Mouse (Mus musculus): Measurements from ENCODE around the gene Dennd4c. TPM values are rescaled to one million over a fixed set of nuclear protein-coding genes. Genes with fewer than 3 reads are reported as not detected.

Dennd4c gene
- polyA plus RNA-seq, 1 experiment = 2.8 TPM

GRCm38 (mm10) chr4:86874146-86874847 lies 125.9 kb downstream of the Dennd4c start, which contains the start of gene Acer2:
Gene Acer2, plus strand, starts transcription at chr4:86874396.
- H3K36me3 ChIP-seq (ENCODE audit: control insufficient read depth, insufficient read depth) = no peaks in the 10 kb centered on the region
- TF ChIP-seq CEBPB (IDR thresholded peaks at IDR 0.05; ENCODE audit: low read depth) = no peak
- TF ChIP-seq MYOG (IDR thresholded peaks at IDR 0.05; ENCODE audit: control insufficient read depth, extremely low read depth, insufficient read length) = no peak
- TF ChIP-seq MYOD1 (IDR thresholded peaks at IDR 0.05; ENCODE audit: control insufficient read depth, insufficient read length, low read depth) = no peak
- TF ChIP-seq MAX (IDR thresholded peaks at IDR 0.05) = no peak
- TF ChIP-seq FOSL1 (IDR thresholded peaks at IDR 0.05; ENCODE audit: insufficient read depth, low read length, poor library complexity, severe bottlenecking) = no peak
- no peak for TF ChIP-seq USF1 (IDR thresholded peaks at IDR 0.05; ENCODE audit: low read depth)
- TF ChIP-seq CTCF (IDR thresholded peaks at IDR 0.05; ENCODE audit: control insufficient read depth, insufficient read depth, insufficient read length) = peak; percentile 18
- H3K4me3 ChIP-seq (ENCODE audit: insufficient read depth, poor library complexity, severe bottlenecking) = peak within 1 kb of the TSS; percentile 6
- H3K27me3 ChIP-seq (ENCODE audit: control insufficient read depth, insufficient read depth, insufficient read length) = peaks cover 4% of the 10 kb centered on the region
- no peaks in the 10 kb centered on the region for H3K79me3 ChIP-seq (ENCODE audit: low read depth)
- peak within 1 kb of the TSS; percentile 6 for H3ac ChIP-seq (ENCODE audit: control insufficient read depth, insufficient read length, low read depth)
- H3K79me2 ChIP-seq (ENCODE audit: control insufficient read depth, insufficient read depth) = no peaks in the 10 kb centered on the region

GRCm38 (mm10) chr4:86879477-86879876 lies 131.1 kb downstream of the Dennd4c start:
- no peaks in the 10 kb centered on the region for H3K36me3 ChIP-seq (ENCODE audit: control insufficient read depth, insufficient read depth)
- H3K79me3 ChIP-seq (ENCODE audit: low read depth) = no peaks in the 10 kb centered on the region
- peaks cover 4% of the 10 kb centered on the region for H3K27me3 ChIP-seq (ENCODE audit: control insufficient read depth, insufficient read depth, insufficient read length)
- H3K79me2 ChIP-seq (ENCODE audit: control insufficient read depth, insufficient read depth) = no peaks in the 10 kb centered on the region
- no peak for TF ChIP-seq CEBPB (IDR thresholded peaks at IDR 0.05; ENCODE audit: low read depth)
- TF ChIP-seq MAX (IDR thresholded peaks at IDR 0.05) = no peak
- TF ChIP-seq FOSL1 (IDR thresholded peaks at IDR 0.05; ENCODE audit: insufficient read depth, low read length, poor library complexity, severe bottlenecking) = no peak
- TF ChIP-seq CTCF (IDR thresholded peaks at IDR 0.05; ENCODE audit: control insufficient read depth, insufficient read depth, insufficient read length) = no peak
- no peak for TF ChIP-seq MYOD1 (IDR thresholded peaks at IDR 0.05; ENCODE audit: control insufficient read depth, insufficient read length, low read depth)
- TF ChIP-seq MYOG (IDR thresholded peaks at IDR 0.05; ENCODE audit: control insufficient read depth, extremely low read depth, insufficient read length) = no peak
- no peak for TF ChIP-seq USF1 (IDR thresholded peaks at IDR 0.05; ENCODE audit: low read depth)
- no peak overlapping the region for H3ac ChIP-seq (ENCODE audit: control insufficient read depth, insufficient read length, low read depth)
- H3K4me3 ChIP-seq (ENCODE audit: insufficient read depth, poor library complexity, severe bottlenecking) = no peak overlapping the region

GRCm38 (mm10) chr4:86881178-86881577 lies 132.8 kb downstream of the Dennd4c start:
- Histone ChIP-seq H3K36me3 (ENCODE audit: control insufficient read depth, insufficient read depth) (no peaks in the 10 kb centered on the region), H3K27me3 (ENCODE audit: control insufficient read depth, insufficient read depth, insufficient read length) (peaks cover 2% of the 10 kb centered on the region), H3K79me2 (ENCODE audit: control insufficient read depth, insufficient read depth) (no peaks in the 10 kb centered on the region), H3K79me3 (ENCODE audit: low read depth) (no peaks in the 10 kb centered on the region), H3ac (ENCODE audit: control insufficient read depth, insufficient read length, low read depth) (no peak overlapping the region), H3K4me3 (ENCODE audit: insufficient read depth, poor library complexity, severe bottlenecking) (no peak overlapping the region)
- no peak for TF ChIP-seq MYOD1 (IDR thresholded peaks at IDR 0.05; ENCODE audit: control insufficient read depth, insufficient read length, low read depth)
- TF ChIP-seq USF1 (IDR thresholded peaks at IDR 0.05; ENCODE audit: low read depth) = no peak
- TF ChIP-seq CTCF (IDR thresholded peaks at IDR 0.05; ENCODE audit: control insufficient read depth, insufficient read depth, insufficient read length) = no peak
- TF ChIP-seq MYOG (IDR thresholded peaks at IDR 0.05; ENCODE audit: control insufficient read depth, extremely low read depth, insufficient read length) = no peak
- TF ChIP-seq CEBPB (IDR thresholded peaks at IDR 0.05; ENCODE audit: low read depth) = no peak
- no peak for TF ChIP-seq MAX (IDR thresholded peaks at IDR 0.05)
- no peak for TF ChIP-seq FOSL1 (IDR thresholded peaks at IDR 0.05; ENCODE audit: insufficient read depth, low read length, poor library complexity, severe bottlenecking)

GRCm38 (mm10) chr4:86882413-86882812 lies 134.1 kb downstream of the Dennd4c start:
- Histone ChIP-seq H3ac (ENCODE audit: control insufficient read depth, insufficient read length, low read depth) (no peak overlapping the region), H3K27me3 (ENCODE audit: control insufficient read depth, insufficient read depth, insufficient read length) (peaks cover 3% of the 10 kb centered on the region)
- TF ChIP-seq MYOG (IDR thresholded peaks at IDR 0.05; ENCODE audit: control insufficient read depth, extremely low read depth, insufficient read length) (no peak), CEBPB (IDR thresholded peaks at IDR 0.05; ENCODE audit: low read depth) (no peak), USF1 (IDR thresholded peaks at IDR 0.05; ENCODE audit: low read depth) (no peak), CTCF (IDR thresholded peaks at IDR 0.05; ENCODE audit: control insufficient read depth, insufficient read depth, insufficient read length) (no peak), MAX (IDR thresholded peaks at IDR 0.05) (no peak)

GRCm38 (mm10) chr4:86884945-86885344 lies 136.6 kb downstream of the Dennd4c start:
- no peaks in the 10 kb centered on the region for H3K79me2 ChIP-seq (ENCODE audit: control insufficient read depth, insufficient read depth)
- H3ac ChIP-seq (ENCODE audit: control insufficient read depth, insufficient read length, low read depth) = no peak overlapping the region
- no peaks in the 10 kb centered on the region for H3K79me3 ChIP-seq (ENCODE audit: low read depth)
- H3K36me3 ChIP-seq (ENCODE audit: control insufficient read depth, insufficient read depth) = no peaks in the 10 kb centered on the region
- peaks cover 3% of the 10 kb centered on the region for H3K27me3 ChIP-seq (ENCODE audit: control insufficient read depth, insufficient read depth, insufficient read length)
- no peak overlapping the region for H3K4me3 ChIP-seq (ENCODE audit: insufficient read depth, poor library complexity, severe bottlenecking)
- no peak for TF ChIP-seq FOSL1 (IDR thresholded peaks at IDR 0.05; ENCODE audit: insufficient read depth, low read length, poor library complexity, severe bottlenecking)
- TF ChIP-seq USF1 (IDR thresholded peaks at IDR 0.05; ENCODE audit: low read depth) = no peak
- TF ChIP-seq CEBPB (IDR thresholded peaks at IDR 0.05; ENCODE audit: low read depth) = no peak
- TF ChIP-seq MYOG (IDR thresholded peaks at IDR 0.05; ENCODE audit: control insufficient read depth, extremely low read depth, insufficient read length) = no peak
- no peak for TF ChIP-seq CTCF (IDR thresholded peaks at IDR 0.05; ENCODE audit: control insufficient read depth, insufficient read depth, insufficient read length)
- no peak for TF ChIP-seq MAX (IDR thresholded peaks at IDR 0.05)
- TF ChIP-seq MYOD1 (IDR thresholded peaks at IDR 0.05; ENCODE audit: control insufficient read depth, insufficient read length, low read depth) = no peak

More at GRCm38 (mm10) chr4:86882413-86882812, 134.1 kb downstream of the Dennd4c start:
- Histone ChIP-seq H3K36me3 (ENCODE audit: control insufficient read depth, insufficient read depth) (no peaks in the 10 kb centered on the region), H3K4me3 (ENCODE audit: insufficient read depth, poor library complexity, severe bottlenecking) (no peak overlapping the region), H3K79me3 (ENCODE audit: low read depth) (no peaks in the 10 kb centered on the region), H3K79me2 (ENCODE audit: control insufficient read depth, insufficient read depth) (no peaks in the 10 kb centered on the region)
